Mouse (Mus musculus): ENCODE measurements around the gene Dcaf6.

Gene Dcaf6

DNA sequence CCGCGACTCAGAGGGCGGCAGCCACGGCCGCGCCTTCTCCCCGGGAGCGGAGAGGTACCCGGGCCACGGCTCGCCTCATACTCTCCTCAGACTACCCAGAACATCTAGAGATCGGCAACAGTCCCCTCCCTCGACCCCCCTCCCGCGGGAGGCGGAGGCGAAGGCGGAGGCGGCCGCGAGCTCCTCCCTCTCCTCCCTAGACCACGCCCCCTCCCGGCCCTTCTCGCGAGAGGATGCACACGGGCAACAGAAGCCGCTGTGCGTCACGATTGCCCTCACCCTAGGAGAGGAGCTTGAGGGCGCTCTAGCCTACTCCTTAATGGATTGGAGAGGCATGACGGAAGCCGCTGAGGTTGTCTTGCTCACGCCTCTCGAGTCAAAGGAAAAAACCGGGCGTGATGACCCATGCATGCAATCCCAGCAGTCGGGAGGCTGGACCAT, at the start of gene Dcaf6, which contains the start of gene Mpc2:
TSS of gene Dcaf6 (minus strand) at position 116 of the 441 bp plus-strand sequence.
TSS of gene Mpc2 (plus strand) at position 278 of the 441 bp plus-strand sequence.
- peak; percentile 97 for DNase-seq (ENCODE audit: low spot score)

- no peak for DNase-seq (ENCODE audit: low spot score)
These were observed 46.0 kb upstream of the Dcaf6 start for GRCm38 (mm10) chr1:165506303-165506702.

DNA sequence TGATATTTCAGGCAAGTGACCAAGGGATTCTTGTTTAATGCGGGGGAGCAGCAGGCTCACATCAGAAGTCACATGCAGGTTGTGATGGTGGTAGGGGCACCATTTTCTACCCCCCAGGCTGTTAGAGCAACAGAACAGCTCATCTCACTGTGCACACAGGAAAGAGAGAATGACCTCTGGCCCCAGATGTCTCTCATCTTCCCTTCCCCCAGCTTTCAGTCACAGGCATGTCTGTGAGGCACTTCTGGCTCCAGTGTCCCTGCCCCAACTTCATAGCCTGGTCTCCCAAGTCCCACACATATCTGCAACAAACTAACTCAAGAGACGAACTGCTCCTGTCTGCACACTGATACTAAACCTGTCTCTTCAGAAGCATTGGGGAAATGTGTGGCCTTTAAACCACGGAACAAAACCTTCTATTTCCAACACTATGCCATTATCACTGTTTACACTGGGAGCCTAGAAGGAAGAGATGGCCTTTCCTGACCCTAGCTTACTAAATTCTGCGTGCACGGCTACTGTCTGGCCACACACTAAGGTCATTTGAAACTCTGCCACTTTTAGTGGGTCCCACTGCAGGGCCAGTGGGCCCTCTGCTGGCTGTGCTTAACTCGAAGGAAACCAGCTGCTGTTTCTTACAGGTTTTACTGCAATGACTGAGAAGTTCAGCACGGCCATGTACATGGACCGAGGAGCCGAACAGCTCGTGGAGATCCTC, 43.2 kb upstream of the Dcaf6 start:
- DNase-seq (ENCODE audit: low spot score): no peak

DNA sequence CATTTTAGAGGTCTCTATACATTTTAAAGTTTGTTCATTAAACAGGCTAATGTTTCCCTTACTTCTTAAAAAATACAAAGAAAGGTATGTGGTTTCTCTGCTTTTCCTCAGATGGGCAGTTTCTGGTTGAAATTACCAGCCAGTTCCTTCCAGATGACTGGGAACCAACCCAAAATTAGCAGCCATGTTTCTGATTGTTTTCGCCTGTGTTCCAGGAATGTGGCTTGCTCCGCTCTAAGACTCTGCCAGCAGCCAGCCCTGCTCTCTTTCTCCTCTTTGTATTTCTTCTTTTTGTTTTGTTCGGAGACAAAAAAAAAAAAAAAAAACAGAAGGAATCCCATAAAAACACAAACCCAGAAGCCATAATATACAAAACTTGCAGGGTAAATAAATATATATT, 38.6 kb upstream of the Dcaf6 start:
- DNase-seq (ENCODE audit: low spot score): no peak

- DNase-seq (ENCODE audit: low spot score): no peak
These were observed 28.9 kb upstream of the Dcaf6 start for GRCm38 (mm10) chr1:165489197-165489596.

- DNase-seq (ENCODE audit: low spot score): no peak
These were observed 25.8 kb upstream of the Dcaf6 start for GRCm38 (mm10) chr1:165486108-165486507.

DNA sequence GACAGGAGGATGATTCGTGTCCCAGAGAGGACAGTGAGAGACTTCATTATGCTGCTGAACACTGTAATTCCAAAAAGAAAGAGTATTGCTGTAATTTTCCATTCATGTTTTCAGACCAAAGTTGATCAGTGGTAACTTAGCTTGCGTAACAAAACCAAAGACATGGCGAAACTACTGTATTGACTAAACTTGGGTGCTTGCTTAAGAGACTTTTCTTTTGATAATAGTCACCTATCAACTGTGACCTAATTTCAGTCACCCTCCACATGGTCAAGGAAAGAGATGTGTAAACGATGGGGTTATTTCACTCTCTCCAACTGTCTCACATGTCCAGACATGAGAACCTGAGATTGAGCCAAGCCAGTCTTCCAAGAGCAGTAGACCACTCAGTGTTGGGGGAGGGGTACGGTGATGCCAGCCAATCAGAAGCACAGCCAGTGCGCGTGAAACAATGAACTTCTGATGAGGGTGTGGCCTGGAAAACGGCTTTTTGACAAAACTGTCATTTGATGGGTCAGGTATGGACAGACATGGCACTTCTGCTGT, 24.5 kb upstream of the Dcaf6 start, which contains the start of gene Adcy10:
TSS of gene Adcy10 (plus strand) at position 496 of the 546 bp plus-strand sequence.
- no peak for DNase-seq (ENCODE audit: low spot score)

DNA sequence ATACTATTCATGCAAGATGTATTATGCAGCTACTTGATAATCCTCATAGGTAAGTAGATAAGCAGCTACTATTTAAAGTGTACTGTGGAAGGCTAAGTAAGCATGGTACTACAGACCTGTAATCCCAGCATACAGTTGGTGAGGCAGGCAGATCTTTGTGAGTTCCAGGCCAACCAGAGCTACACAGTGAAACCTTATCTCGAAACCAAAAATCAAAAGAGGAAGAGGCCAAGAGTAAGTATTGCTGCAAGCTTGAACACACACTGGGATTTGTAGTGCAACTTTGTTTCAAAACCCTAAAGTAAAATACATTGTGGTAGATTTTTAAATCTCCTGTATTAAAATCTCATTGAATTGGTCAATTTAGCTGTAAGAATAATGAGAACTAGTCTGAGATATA, 11.2 kb upstream of the Dcaf6 start:
- no peak for DNase-seq (ENCODE audit: low spot score)

GRCm38 (mm10) chr1:165469717-165470116, 9.4 kb upstream of the Dcaf6 start:
- DNase-seq (ENCODE audit: low spot score): no peak

DNA sequence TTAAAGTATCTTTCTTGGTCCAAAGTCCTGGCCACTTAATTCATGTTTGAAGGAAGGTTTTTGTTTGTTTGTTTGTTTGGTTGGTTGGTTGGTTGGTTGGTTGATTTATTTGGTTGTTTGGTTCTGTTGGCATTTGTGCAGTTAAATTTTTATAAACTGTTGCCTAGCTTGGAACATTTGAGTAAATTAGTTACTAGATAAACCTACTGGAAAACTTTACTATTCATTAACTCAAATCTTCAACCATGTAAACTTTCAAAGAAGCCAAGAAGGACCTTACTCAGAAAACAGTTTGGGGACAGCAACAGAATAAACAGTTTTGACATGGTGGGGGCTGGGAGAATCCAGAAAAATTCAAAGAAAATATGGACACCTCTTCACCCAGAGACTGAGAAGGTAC, 8.7 kb upstream of the Dcaf6 start:
- DNase-seq (ENCODE audit: low spot score): no peak

GRCm38 (mm10) chr1:165464574-165464973, 4.3 kb upstream of the Dcaf6 start:
- no peak for DNase-seq (ENCODE audit: low spot score)

DNA sequence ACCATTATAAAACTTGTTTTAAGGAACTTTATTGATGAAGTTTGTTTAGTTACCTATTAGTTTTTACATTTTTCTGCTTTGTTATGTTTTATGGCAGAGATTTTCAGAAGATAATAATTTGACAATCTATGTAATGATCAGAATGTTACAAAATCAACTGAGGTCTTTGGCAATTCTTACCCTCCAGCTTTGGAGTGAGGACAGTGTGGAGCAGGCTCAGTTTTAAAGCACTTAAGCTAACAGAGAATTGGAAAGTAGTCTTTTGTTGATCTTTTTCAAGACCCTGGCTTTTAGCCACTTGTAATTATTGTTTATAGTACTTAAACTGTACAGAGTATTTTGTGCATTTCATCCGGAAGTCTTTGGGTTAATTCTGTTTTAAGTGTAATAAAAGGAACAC, 2.6 kb upstream of the Dcaf6 start:
- no peak for DNase-seq (ENCODE audit: low spot score)

DNA sequence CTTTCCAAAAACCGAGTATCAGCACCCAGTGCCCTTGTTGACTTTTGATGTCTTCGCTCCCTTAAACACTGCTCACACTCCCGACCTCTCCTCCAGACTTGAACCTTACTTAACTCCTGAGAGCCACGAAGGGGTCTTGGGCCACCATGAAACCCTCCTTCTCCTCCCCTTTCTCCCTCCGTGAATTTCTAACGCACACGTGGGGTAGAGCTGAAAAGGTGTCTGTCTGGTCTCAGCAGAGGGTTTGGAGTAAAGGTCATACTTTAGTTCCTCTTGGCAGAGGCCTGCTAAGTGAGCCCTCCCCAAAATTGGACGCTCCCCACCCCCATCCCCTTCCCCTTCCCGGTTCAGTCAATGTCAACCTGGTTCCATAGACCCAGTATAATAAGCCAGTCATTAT, 1.4 kb upstream of the Dcaf6 start:
- DNase-seq (ENCODE audit: low spot score): no peak

GRCm38 (mm10) chr1:165460801-165461377, 614 bp upstream of the Dcaf6 start:
- DNase-seq (ENCODE audit: low spot score): peak; percentile 94

GRCm38 (mm10) chr1:165459503-165460181, 633 bp downstream of the Dcaf6 start:
- no peak for DNase-seq (ENCODE audit: low spot score)

DNA sequence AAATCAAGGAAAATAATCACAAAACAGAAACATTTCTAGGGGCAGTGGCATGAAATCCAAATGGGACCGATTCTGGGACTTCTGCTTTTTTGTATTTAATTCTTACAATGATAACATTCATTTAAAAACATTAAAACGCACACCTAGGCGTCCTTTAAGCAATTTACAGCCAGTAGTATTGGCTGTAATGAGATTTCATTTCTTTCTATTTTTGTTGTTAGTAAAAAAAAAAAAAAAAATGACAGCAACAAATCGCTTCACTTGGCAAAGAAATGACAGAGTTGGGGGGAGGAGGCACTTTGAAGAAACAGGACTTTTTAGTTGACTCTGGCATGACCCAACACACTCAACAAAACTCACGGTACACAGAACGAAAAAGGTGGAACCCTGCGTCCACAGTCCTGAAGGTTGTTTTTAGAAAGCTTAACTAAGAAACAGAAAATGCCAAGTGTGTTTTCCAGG, 1.2 kb downstream of the Dcaf6 start:
- DNase-seq (ENCODE audit: low spot score): no peak

- no peak for DNase-seq (ENCODE audit: low spot score)
These were observed 18.6 kb downstream of the Dcaf6 start for GRCm38 (mm10) chr1:165441719-165442118.

DNA sequence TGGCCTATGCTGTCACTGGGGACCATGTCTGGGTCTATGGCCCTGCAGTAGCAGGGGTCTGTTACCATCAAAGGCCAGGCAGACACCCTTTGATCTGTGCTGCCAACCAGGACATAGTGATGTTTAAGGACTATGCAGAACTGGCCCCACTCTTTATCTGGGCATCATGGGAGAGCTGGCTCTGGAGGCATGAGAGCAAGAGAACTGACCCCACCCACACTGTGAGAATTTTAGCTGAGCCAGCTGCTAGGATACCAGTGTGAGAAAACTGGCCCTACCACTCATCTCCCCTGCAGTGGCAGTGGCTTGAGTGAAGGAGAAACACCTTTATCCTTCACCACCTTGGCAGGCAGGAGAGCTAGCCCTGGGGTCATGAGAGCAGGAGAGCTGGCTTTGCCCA, 19.1 kb downstream of the Dcaf6 start:
- DNase-seq (ENCODE audit: low spot score): no peak

DNA sequence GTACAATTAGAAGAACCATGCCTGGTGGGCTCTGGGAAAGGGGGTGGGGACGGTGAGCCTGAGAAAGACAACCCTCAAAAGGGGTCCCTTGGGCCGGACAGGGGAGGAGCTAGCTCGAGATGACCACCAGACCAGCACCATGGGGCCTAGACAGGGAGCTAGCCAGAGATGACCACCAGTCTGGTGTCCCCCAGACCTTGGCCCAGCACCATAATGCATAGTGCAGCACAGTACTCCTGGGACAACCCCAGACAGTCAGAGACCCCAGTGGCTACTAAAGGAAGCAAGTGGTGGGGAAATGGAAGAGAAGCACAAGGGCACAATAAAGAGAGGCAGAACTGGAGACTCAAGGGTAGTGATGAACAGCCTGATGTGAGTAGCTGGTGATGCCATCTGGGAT, 19.5 kb downstream of the Dcaf6 start:
- DNase-seq (ENCODE audit: low spot score): no peak

DNA sequence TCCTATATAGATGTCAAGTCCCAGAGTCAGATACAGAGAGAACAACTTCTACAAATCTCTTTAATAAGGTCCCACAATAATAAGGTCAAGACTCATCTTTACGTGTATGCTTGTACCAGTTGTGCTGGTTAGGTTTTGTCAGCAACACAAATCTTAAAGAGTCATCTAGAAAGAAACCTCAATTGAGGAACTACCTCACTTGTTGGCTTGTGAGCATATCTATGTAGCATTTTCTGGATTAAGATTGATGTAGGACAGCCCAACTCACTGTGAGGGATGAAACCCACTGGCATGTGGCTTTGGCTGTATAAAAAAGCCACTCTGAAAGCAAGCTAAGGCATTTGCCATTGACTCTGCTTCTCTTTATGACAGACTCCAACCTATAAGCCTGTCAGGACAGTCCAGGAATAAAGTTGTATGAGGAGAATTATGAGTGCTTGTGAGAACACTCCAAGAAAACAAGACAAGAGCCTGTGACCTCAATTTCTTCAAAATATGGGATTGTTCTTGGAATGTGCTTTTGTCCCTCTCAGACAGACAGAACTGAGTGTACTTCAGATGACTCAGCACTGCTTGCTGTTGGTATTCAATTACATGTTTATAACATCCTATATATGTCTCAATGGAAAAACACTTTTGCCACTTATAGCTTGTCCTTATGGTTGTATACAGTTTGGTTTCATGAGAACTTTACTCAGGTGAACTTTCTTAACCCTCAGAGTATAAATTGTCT, 21.8 kb downstream of the Dcaf6 start:
- no peak for DNase-seq (ENCODE audit: low spot score)

DNA sequence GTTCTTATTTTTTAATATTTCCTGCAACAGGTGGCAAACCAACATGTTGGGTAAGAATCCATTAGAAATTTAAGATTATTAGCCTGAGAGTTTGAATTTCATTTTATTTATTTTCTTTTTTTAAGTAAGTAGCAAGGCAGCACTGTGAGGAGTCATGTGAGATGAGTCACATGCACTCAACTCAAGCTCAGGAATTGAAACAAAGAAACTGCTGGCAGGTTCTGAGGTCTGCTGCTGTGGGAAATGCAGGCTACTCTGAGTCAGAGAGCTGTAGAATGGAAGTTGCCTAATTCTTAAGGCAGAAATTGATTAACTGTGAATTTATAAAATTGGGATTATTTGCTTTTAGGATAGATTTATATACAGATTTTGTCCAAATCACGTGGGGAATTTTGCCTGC, 27.4 kb downstream of the Dcaf6 start:
- no peak for DNase-seq (ENCODE audit: low spot score)

DNA sequence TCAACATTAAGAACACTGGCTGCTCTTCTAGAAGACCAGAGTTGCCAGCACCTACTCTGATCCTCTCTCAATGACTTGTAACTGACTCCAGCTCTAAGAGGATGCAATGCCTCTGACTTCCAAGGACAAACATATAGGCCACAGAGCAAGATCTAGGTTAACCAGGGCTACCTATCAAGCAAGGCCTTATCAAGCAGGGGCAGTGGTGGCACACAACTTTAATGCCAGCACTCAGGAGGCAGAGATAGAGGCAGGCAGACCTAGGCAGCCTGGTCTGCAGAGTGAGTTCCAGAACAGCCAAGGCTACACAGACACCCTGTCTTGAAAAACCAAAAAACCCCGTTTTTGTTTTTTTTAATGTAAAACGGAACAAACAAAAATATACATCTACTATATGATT, 34.0 kb downstream of the Dcaf6 start:
- no peak for DNase-seq (ENCODE audit: low spot score)

Data from layer of hippocampus, adult 9-10 months (tissue).